Mouse (Mus musculus) kidney, embryonic 16.5 days (tissue): ENCODE data around the gene Hist3h2ba. TPM values are rescaled to one million over a fixed set of nuclear protein-coding genes. Genes with fewer than 3 reads are reported as not detected.

ENCODE experiments used
- ATAC-seq: fragments of 200-750 bp; cut with Nextera tagmentation; 2 replicates; pipeline ENCODE4 v1.8.0; 2017; ENCODE audit warnings: moderate TSS enrichment; ENCODE audit not compliant: low FRiP score, low TSS enrichment
- H3K27ac ChIP-seq: fragments of 300-500 bp; sonication (generic); 2 replicates; pipeline ENCODE4 v1.5.1; 2014; ENCODE audit warnings: low read length
- H3K27me3 ChIP-seq: fragments of 300-500 bp; sonication (generic); 2 replicates; pipeline ENCODE4 v1.6.1; 2014; ENCODE audit warnings: low read length, control low read depth, mixed read lengths; ENCODE audit not compliant: insufficient read depth
- H3K36me3 ChIP-seq: fragments of 300-500 bp; sonication (generic); 2 replicates; pipeline ENCODE4 v1.6.1; 2014; ENCODE audit warnings: low read length, control low read depth, mixed read lengths; ENCODE audit not compliant: insufficient read depth
- H3K4me1 ChIP-seq: fragments of 300-500 bp; sonication (generic); 2 replicates; pipeline ENCODE4 v1.6.1; 2014; ENCODE audit warnings: low read length, control low read depth, mixed read lengths; ENCODE audit not compliant: insufficient read depth
- H3K4me2 ChIP-seq: fragments of 300-500 bp; sonication (generic); replicated peaks from 2 replicates; pipeline ENCODE4 v1.6.1; 2014; ENCODE audit warnings: low read depth, low read length
- H3K4me3 ChIP-seq: fragments of 300-500 bp; sonication (generic); 2 replicates; pipeline ENCODE4 v1.5.1; 2014; ENCODE audit warnings: mild to moderate bottlenecking, low read length
- H3K9ac ChIP-seq: fragments of 300-500 bp; sonication (generic); replicated peaks from 2 replicates; pipeline ENCODE4 v1.6.1; 2014; ENCODE audit warnings: low read length
- H3K9me3 ChIP-seq: fragments of 300-500 bp; sonication (generic); 2 replicates; pipeline ENCODE4 v1.6.1; 2016; ENCODE audit warnings: low read length, control low read depth
- WGBS: fragments of 180-500 bp; shearing (Covaris S2); extraction: QIAGEN DNeasy Blood & Tissue Kit; methylation state at CpG from one replicate; pipeline ENCODE4 v1.1.7; 2014; 5-methylcytosine and 5-hydroxymethylcytosine counted together
- polyA plus RNA-seq: library from polyadenylated mRNA; unstranded; fragments of >200 nt; fragmentation: Nextera tagmentation; extraction: Ambion mirVana; gene quantifications from 2 replicates; pipeline ENCODE4 v1.2.1, GENCODE M21; 2015

The Hist3h2ba gene
- polyA plus RNA-seq, 1 experiment from 2014 or later, result 93.4 TPM

DNA sequence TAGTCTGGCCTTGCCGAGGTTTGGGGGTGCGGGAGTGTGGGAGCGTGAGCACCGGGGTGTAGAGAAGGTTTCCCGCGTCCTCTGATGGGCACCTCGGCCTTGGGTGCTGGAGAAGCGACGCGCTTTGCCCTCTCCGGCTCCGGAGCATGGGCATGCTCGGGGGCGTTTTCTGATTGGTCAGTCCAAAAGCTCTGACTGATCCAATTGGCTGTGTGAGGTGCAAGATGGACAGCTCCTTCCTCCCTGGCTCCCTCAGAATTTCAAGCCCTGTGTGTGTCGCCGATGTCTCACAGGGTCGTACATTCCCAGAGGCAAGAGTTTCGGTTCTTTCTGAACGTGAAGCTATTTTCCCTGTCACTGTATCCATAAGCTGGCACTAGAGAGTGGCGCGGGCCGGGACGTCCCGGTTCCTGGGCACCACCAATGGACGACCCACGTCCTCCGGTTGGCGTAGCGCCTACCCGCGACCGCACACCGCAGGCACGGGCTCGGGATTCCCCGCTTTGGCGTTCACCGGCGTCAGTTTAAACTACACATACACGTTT, 11.3 kb downstream of the Hist3h2ba start:
- peak overlapping the region; percentile 50 for H3K9ac ChIP-seq
- ATAC-seq, result peak; percentile 81
- peak overlapping the region; percentile 64 for H3K4me2 ChIP-seq
- H3K9me3 ChIP-seq, result peaks cover 5% of the 10 kb centered on the region
- peak overlapping the region; percentile 52 for H3K4me3 ChIP-seq
- under 1% methylated on average over 40 of the region's 40 CpGs for WGBS
- H3K27ac ChIP-seq, result no peak overlapping the region
- H3K4me1 ChIP-seq, result peaks cover 31% of the 10 kb centered on the region
- H3K36me3 ChIP-seq, result peaks cover 16% of the 10 kb centered on the region; the same call in 1 of the 2 replicates
- H3K27me3 ChIP-seq, result peaks cover 3% of the 10 kb centered on the region

GRCm38 (mm10) chr11:58961364-58962177, 12.9 kb downstream of the Hist3h2ba start:
- peaks cover 16% of the 10 kb centered on the region; the same call in 1 of the 2 replicates for H3K36me3 ChIP-seq
- H3K4me1 ChIP-seq, result peaks cover 37% of the 10 kb centered on the region
- H3K4me2 ChIP-seq, result no peak overlapping the region
- peaks cover 5% of the 10 kb centered on the region for H3K9me3 ChIP-seq
- H3K27me3 ChIP-seq, result peaks cover 3% of the 10 kb centered on the region
- H3K27ac ChIP-seq, result no peak overlapping the region
- no peak overlapping the region for H3K4me3 ChIP-seq
- 63% methylated on average over 50 of the region's 50 CpGs for WGBS
- no peak overlapping the region for H3K9ac ChIP-seq
- no peak for ATAC-seq

DNA sequence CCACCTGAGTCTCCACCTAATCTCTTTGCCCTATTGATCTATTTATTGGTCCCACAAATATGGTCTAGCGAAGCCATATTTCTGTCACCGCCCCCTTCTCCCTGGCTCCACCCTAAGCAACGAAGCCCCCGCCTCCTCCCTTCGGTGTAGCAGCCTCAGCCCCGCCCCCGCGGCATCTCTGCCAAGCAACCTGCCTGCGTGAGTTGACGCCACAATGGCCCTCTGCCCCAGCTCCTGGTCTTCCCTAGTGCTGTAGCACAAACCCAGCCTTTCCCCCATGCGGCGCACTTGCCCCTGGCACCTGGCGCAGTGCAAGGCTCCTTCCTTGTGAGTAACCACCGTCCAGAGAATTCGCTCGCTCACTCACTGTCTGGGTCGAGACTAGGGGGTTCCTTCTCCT, 14.8 kb downstream of the Hist3h2ba start:
- Histone ChIP-seq H3K9ac (no peak overlapping the region), H3K4me1 (peaks cover 23% of the 10 kb centered on the region), H3K9me3 (peaks cover 5% of the 10 kb centered on the region), H3K36me3 (no peaks in the 10 kb centered on the region), H3K27ac (no peak overlapping the region), H3K4me2 (no peak overlapping the region), H3K4me3 (no peak overlapping the region), H3K27me3 (peaks cover 3% of the 10 kb centered on the region)
- WGBS, result 39% methylated on average over 17 of the region's 17 CpGs
- no peak for ATAC-seq

DNA sequence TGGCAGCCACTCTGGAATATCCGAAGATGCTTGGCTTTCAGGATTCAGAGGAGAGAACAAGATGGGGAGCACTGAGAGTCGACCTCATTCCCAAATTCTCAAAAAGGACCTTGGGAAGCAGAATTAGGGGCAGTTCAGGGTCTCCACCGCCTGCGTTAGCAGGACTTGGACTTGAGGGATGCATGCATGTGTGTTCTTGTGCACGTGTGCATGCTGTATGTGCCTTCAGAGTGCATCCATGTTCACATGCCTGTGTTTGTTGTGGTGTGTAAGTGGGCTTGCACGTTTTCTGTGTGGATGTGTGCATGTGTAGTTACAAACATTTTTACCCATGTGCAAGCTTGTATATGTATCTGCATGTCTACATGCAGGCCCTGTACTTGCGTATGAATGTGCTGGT, 15.5 kb downstream of the Hist3h2ba start:
- H3K4me3 ChIP-seq, result no peak overlapping the region
- peaks cover 27% of the 10 kb centered on the region for H3K4me1 ChIP-seq
- H3K9me3 ChIP-seq, result peaks cover 5% of the 10 kb centered on the region
- ATAC-seq, result no peak
- WGBS, result 86% methylated on average over 7 of the region's 7 CpGs
- H3K36me3 ChIP-seq, result no peaks in the 10 kb centered on the region
- H3K9ac ChIP-seq, result no peak overlapping the region
- H3K27me3 ChIP-seq, result peaks cover 3% of the 10 kb centered on the region
- no peak overlapping the region for H3K27ac ChIP-seq
- no peak overlapping the region for H3K4me2 ChIP-seq

DNA sequence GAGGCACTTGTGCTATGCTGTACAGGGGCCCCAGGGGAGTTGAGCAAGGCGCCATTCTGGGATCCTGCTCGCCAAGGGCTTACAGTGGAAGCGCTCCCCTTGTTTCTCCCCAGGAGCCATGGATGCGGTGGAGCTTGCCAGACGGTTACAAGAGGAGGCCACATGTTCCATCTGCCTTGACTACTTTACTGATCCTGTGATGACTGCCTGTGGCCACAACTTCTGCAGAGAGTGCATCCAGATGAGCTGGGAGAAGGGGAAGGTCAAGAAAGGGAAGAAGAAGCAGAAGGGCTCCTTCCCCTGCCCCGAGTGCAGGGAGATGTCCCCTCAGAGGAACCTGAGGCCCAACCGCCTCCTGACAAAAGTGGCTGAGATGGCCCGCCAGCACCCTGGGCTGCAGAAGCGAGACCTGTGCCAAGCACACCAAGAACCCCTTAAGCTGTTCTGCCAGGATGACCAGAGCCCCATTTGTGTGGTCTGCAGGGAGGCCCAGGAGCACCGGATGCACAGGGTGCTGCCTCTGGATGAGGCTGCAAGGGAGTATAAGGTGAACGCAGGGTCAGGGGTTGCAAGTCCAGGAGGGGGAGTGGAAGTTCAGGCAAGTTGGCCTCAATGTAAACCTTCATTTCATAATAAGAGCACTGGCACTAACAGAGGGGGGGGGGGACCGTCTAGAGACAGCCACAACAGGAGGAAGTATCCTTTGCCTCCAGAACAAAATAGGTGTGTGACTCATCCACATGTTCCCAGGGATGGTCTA, 16.5 kb downstream of the Hist3h2ba start:
- Histone ChIP-seq H3K9ac (no peak overlapping the region), H3K9me3 (peaks cover 5% of the 10 kb centered on the region), H3K27me3 (peaks cover 3% of the 10 kb centered on the region), H3K4me3 (no peak overlapping the region), H3K36me3 (no peaks in the 10 kb centered on the region), H3K4me1 (peaks cover 33% of the 10 kb centered on the region), H3K4me2 (no peak overlapping the region), H3K27ac (no peak overlapping the region)
- WGBS, result 29% methylated on average over 12 of the region's 12 CpGs
- ATAC-seq, result no peak; the same call in 1 of the 2 replicates

GRCm38 (mm10) chr11:58967346-58967745, 18.6 kb downstream of the Hist3h2ba start:
- Histone ChIP-seq H3K36me3 (peaks cover 10% of the 10 kb centered on the region), H3K4me2 (no peak overlapping the region), H3K27me3 (peaks cover under 1% of the 10 kb centered on the region; the same call in 1 of the 2 replicates), H3K27ac (no peak overlapping the region), H3K9me3 (no peaks in the 10 kb centered on the region), H3K4me3 (no peak overlapping the region), H3K4me1 (peaks cover 44% of the 10 kb centered on the region), H3K9ac (no peak overlapping the region)
- no peak for ATAC-seq
- 100% methylated on average over 1 of the region's 1 CpGs for WGBS

- peaks cover 10% of the 10 kb centered on the region for H3K36me3 ChIP-seq
- peaks cover 44% of the 10 kb centered on the region for H3K4me1 ChIP-seq
- no peaks in the 10 kb centered on the region for H3K27me3 ChIP-seq
- H3K9ac ChIP-seq, result no peak overlapping the region
- no peak overlapping the region for H3K4me3 ChIP-seq
- peak overlapping the region; percentile 92 for H3K27ac ChIP-seq
- WGBS, result 77% methylated on average over 7 of the region's 7 CpGs
- peak; percentile 9 for ATAC-seq
- H3K9me3 ChIP-seq, result no peaks in the 10 kb centered on the region
- H3K4me2 ChIP-seq, result no peak overlapping the region
Observed at GRCm38 (mm10) chr11:58968551-58968950, 19.8 kb downstream of the Hist3h2ba start.

DNA sequence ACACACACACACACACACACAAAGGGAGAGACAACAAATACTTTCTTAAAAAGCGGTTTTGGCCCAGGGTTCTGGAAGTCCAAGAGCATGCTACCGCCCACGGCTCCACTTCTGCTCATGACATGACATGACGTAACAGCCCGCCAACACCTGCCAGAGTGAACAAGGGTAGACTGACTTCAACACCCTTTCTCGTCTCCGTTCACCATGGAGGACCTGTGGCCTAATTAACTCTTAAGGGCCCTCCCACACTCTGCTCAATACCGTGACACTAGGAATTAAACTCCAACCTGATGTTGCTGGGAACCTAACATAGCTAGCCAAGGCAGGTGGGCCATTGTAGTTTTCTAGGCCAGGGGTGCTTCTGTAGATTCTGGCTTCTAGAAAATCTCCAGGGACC, 20.3 kb downstream of the Hist3h2ba start:
- Histone ChIP-seq H3K4me3 (no peak overlapping the region), H3K36me3 (peaks cover 10% of the 10 kb centered on the region), H3K27me3 (no peaks in the 10 kb centered on the region), H3K9ac (peak overlapping the region; percentile 49; the same call in 1 of the 2 replicates), H3K27ac (peak overlapping the region; percentile 92), H3K4me2 (0 out of 2 replicates have a peak overlapping the region, but pooled peaks have one; percentile 20), H3K4me1 (peaks cover 44% of the 10 kb centered on the region), H3K9me3 (no peaks in the 10 kb centered on the region)
- 46% methylated on average over 8 of the region's 8 CpGs for whole genome bisulfite sequencing
- peak; percentile 76 for ATAC-seq

DNA sequence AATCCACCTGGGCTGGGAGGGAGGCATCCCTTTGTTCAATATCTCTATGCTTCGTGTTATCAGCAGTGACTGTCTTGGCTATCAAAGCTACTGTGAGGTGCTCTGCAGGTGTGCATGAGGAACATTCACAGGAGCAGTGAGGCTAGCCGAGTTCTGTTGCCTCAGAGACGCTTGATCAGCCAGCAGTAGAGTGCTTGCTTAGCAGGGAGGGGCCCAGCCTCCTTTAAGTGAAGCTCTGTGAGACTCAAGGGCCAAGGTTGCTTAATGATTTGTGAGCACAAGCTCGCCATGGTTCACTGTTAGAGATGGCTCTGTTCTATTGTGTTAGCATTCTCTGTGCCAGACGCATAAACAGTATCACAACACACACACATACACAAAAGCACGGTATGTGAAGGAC, 20.9 kb downstream of the Hist3h2ba start:
- ATAC-seq, result peak; percentile 86
- peaks cover 14% of the 10 kb centered on the region for H3K36me3 ChIP-seq
- H3K4me1 ChIP-seq, result peaks cover 42% of the 10 kb centered on the region
- H3K27ac ChIP-seq, result peak overlapping the region; percentile 92
- H3K4me2 ChIP-seq, result 0 out of 2 replicates have a peak overlapping the region, but pooled peaks have one; percentile 20
- no peaks in the 10 kb centered on the region for H3K9me3 ChIP-seq
- 40% methylated on average over 6 of the region's 6 CpGs for WGBS
- no peaks in the 10 kb centered on the region for H3K27me3 ChIP-seq
- H3K9ac ChIP-seq, result no peak overlapping the region
- no peak overlapping the region for H3K4me3 ChIP-seq
